Mouse (Mus musculus) spleen, adult 2 months (tissue): ENCODE measurements around the gene Prss2.

Source experiments
- CTCF ChIP-seq: fragments of 200-500 bp; IDR thresholded peaks from 2 replicates; pipeline ENCODE4 v1.5.1; 2011; ENCODE audit warnings: mild to moderate bottlenecking, inconsistent platforms; ENCODE audit not compliant: insufficient read depth, insufficient read length, insufficient replicate concordance; ENCODE audit errors: extremely low read depth
- POLR2A ChIP-seq: fragments of 200-500 bp; IDR thresholded peaks from 2 replicates; pipeline ENCODE4 v1.6.1; 2011; ENCODE audit warnings: low read depth, low read length, inconsistent platforms

- TF ChIP-seq POLR2A (no peak), CTCF (no peak)
Observed at GRCm38 (mm10) chr6:41566965-41567364, 45.4 kb downstream of the Prss2 start.
